Mouse (Mus musculus) small intestine, adult 2 months (tissue): ENCODE results near the gene Arl6ip6.

Experiments used
- CTCF ChIP-seq: fragments of 200-500 bp; IDR thresholded peaks from 2 replicates; pipeline ENCODE4 v1.5.1; 2012; ENCODE audit warnings: low read depth, mild to moderate bottlenecking, control low read depth, inconsistent platforms, low read length, moderate library complexity, mixed read lengths; ENCODE audit not compliant: insufficient replicate concordance, insufficient read length; ENCODE audit errors: extremely low read depth
- POLR2A ChIP-seq: fragments of 200-500 bp; IDR thresholded peaks from 2 replicates; pipeline ENCODE4 v1.6.1; 2012; ENCODE audit warnings: low read depth, mild to moderate bottlenecking, control low read depth, inconsistent platforms, low read length, moderate library complexity

GRCm38 (mm10) chr2:53213493-53213892 lies 22.0 kb downstream of the Arl6ip6 start:
- TF ChIP-seq POLR2A, result no peak
- TF ChIP-seq CTCF, result no peak
